Mouse (Mus musculus) testis, adult 2 months (tissue): Measurements from ENCODE around the gene Olfr711.

Source experiments
- CTCF ChIP-seq: fragments of 200-500 bp; IDR thresholded peaks from 2 replicates; pipeline ENCODE4 v1.5.1; 2012; ENCODE audit warnings: low read depth, mild to moderate bottlenecking, inconsistent platforms, low read length, moderate library complexity; ENCODE audit not compliant: control insufficient read depth, insufficient read depth, insufficient replicate concordance
- POLR2A ChIP-seq: fragments of 200-500 bp; IDR thresholded peaks from 2 replicates; pipeline ENCODE4 v1.6.1; 2012; ENCODE audit warnings: low read depth, mild to moderate bottlenecking, inconsistent platforms, low read length, moderate library complexity; ENCODE audit not compliant: control insufficient read depth

DNA sequence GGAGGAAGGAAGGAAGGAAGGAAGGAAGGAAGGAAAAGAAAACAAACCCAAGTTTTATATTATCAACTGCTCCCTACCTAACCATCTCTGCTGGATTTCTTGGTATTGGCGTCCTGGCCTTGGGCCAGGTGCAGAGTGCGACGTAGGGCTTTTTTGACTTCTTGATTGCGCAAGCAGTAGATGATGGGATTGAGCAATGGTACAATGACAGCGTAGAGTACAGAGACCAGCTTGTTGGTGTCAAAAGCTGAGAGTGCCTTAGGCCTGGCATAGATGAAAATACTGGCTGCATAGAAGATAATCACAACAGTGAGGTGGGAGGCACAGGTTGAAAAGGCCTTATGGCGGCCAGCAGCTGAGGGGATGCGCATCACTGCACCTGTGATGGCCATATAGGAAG, 25.5 kb upstream of the Olfr711 start:
- no peak for TF ChIP-seq POLR2A
- TF ChIP-seq CTCF = no peak
